Mouse (Mus musculus) lung, postnatal 0 days (tissue): ENCODE results near the gene Sp8.

ENCODE experiments used
- CTCF ChIP-seq: IDR thresholded peaks from 2 replicates; pipeline ENCODE4 v1.5.1; 2016; ENCODE audit warnings: antibody characterized with exemption, mild to moderate bottlenecking
- EP300 ChIP-seq: IDR thresholded peaks from 2 replicates; pipeline ENCODE4 v1.6.1; 2016; ENCODE audit warnings: antibody characterized with exemption, mild to moderate bottlenecking, control low read depth

DNA sequence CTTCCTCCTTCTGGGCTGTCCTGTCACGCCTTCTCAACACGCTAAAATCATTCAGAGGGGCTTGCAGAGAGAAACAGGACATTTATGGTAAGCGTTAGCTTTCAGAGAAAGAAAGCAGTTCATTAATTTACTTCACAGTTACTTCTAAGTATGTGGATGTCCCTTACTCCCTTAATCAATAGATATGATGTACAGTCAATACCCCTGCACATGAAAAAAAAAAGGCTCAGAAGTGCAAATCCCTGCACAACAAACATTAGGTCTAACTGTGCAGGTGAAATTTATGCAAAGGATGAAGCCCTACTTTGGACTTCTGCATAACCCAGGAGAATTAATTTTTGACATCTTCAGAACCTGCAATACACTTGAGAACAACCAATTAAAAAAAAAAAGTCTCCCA, 778 bp upstream of the Sp8 start:
- TF ChIP-seq CTCF = no peak
- no peak for TF ChIP-seq EP300
